In genomic region chr16:7099506-7100300, GRCm38 (mm10) we compare ENCODE assay signal across 8 mouse cellular contexts.
DNase-seq lines count a peak whose midpoint lies in the region; ATAC-seq and TF ChIP-seq lines count a peak whose summit lies in the region.
"Had no signal": no experiment of that assay in that cellular context is flagged by ENCODE, and none has a peak within 500 bp of the region (broad histone marks: within the 10 kb centered on the region; RNA-seq: fewer than 3 reads in every experiment).

No protein-coding gene starts in this region.

- ATAC-seq in hindbrain, postnatal 0 days, result no peak

- H3K9ac ChIP-seq in hindbrain, postnatal 0 days (replicated peaks; ENCODE audit: low read length), result no peak overlapping the region
- H3K9ac ChIP-seq: hindbrain, embryonic 15.5 days had no signal

- no peaks in the 10 kb centered on the region for H3K36me3 ChIP-seq in hindbrain, postnatal 0 days (ENCODE audit: insufficient read depth, low read length)
- H3K36me3 ChIP-seq: hindbrain, embryonic 15.5 days had no signal

- H3K4me1 ChIP-seq in hindbrain, postnatal 0 days (ENCODE audit: insufficient read depth, low read length), result 0 out of 2 replicates have a peak, but pooled peaks cover 3% of the 10 kb centered on the region
- H3K4me1 ChIP-seq: hindbrain, embryonic 15.5 days had no signal

- H3K27ac ChIP-seq in hindbrain, postnatal 0 days, result no peak overlapping the region
- H3K27ac ChIP-seq: hindbrain, embryonic 15.5 days had no signal

- no peaks in the 10 kb centered on the region for H3K9me3 ChIP-seq in hindbrain, postnatal 0 days (ENCODE audit: low read length)
- H3K9me3 ChIP-seq: hindbrain, embryonic 15.5 days had no signal

- no peak overlapping the region for H3K4me3 ChIP-seq in hindbrain, postnatal 0 days (ENCODE audit: low read length)
- H3K4me3 ChIP-seq: hindbrain, embryonic 15.5 days had no signal

- no peak for TF ChIP-seq CTCF in brain, embryonic 14.5 days (IDR thresholded peaks at IDR 0.05; ENCODE audit: borderline replicate concordance, extremely low read depth, insufficient read depth, insufficient read length)
- no peak for TF ChIP-seq CTCF in hindbrain, postnatal 0 days (IDR thresholded peaks at IDR 0.05; ENCODE audit: low read depth)

- no peak for TF ChIP-seq POLR2A in brain, embryonic 14.5 days (IDR thresholded peaks at IDR 0.05; ENCODE audit: borderline replicate concordance, extremely low read depth, insufficient read depth, insufficient read length, poor library complexity, severe bottlenecking)

- no peaks in the 10 kb centered on the region for H3K27me3 ChIP-seq in hindbrain, postnatal 0 days (ENCODE audit: insufficient read depth, low read length)
- H3K27me3 ChIP-seq: hindbrain, embryonic 15.5 days had no signal

- DNase-seq in brain, embryonic 14.5 days (ENCODE audit: low read depth), result peak; percentile 53
- DNase-seq in cerebellum, adult 9-10 months, result peak; percentile 93
- peak; percentile 82 to 86 for DNase-seq in heart, adult 9 months (ENCODE audit: low spot score in 2 of 2)
- DNase-seq in layer of hippocampus, adult 9-11 months, result peak; percentile 81
- DNase-seq in lung, postnatal 14 days, result peak; percentile 66
- no peak for DNase-seq in hindbrain, postnatal 0 days (ENCODE audit: low spot score)
- no peak for DNase-seq in ovary, adult 18-20 months (ENCODE audit: low spot score)

- no peak overlapping the region for H3K4me2 ChIP-seq in hindbrain, postnatal 0 days (ENCODE audit: low read depth, low read length)
- H3K4me2 ChIP-seq: hindbrain, embryonic 15.5 days had no signal

- 73% methylated on average over 11 of the region's 11 CpGs for WGBS in hindbrain, postnatal 0 days

Comparison
In these comparisons a context has a peak if more than half of its experiments do, and no peak if none do; other contexts are left out.
1. DNase-seq: peak in brain, embryonic 14.5 days (single experiment), cerebellum, adult 9-10 months (single experiment), heart, adult 9 months (2 of 2), layer of hippocampus, adult 9-11 months (single experiment) and lung, postnatal 14 days (single experiment); none in hindbrain, postnatal 0 days (single experiment) and ovary, adult 18-20 months (single experiment).